Mouse (Mus musculus) retina, postnatal 7 days (tissue): ENCODE results near the gene Col18a1.
A peak's percentile ranks its signal among the peaks of the same experiment; 100 is the strongest.

Experiments
- DNase-seq: peaks from one replicate; pipeline ENCODE4 v3.0.0-alpha.2; 2012; ENCODE audit warnings: low read depth, low spot score

Col18a1 gene

GRCm38 (mm10) chr10:77111550-77112249 lies 54.6 kb downstream of the Col18a1 start:
- no peak for DNase-seq

GRCm38 (mm10) chr10:77110843-77111242 lies 55.5 kb downstream of the Col18a1 start:
- DNase-seq, result peak; percentile 27

- no peak for DNase-seq
These were observed 56.3 kb downstream of the Col18a1 start for GRCm38 (mm10) chr10:77110010-77110409.

- no peak for DNase-seq
These were observed 58.2 kb downstream of the Col18a1 start for GRCm38 (mm10) chr10:77108106-77108505.

- no peak for DNase-seq
These were observed 62.0 kb downstream of the Col18a1 start for GRCm38 (mm10) chr10:77104327-77104726.

GRCm38 (mm10) chr10:77103689-77104088 lies 62.7 kb downstream of the Col18a1 start:
- no peak for DNase-seq

- no peak for DNase-seq
These were observed 66.6 kb downstream of the Col18a1 start for GRCm38 (mm10) chr10:77099777-77100176.

GRCm38 (mm10) chr10:77098619-77099018 lies 67.7 kb downstream of the Col18a1 start:
- no peak for DNase-seq

- DNase-seq, result no peak
These were observed 68.5 kb downstream of the Col18a1 start for GRCm38 (mm10) chr10:77097890-77098200.

- no peak for DNase-seq
These were observed 69.1 kb downstream of the Col18a1 start for GRCm38 (mm10) chr10:77097006-77097889.

- no peak for DNase-seq
These were observed 70.7 kb downstream of the Col18a1 start for GRCm38 (mm10) chr10:77095666-77096065.

GRCm38 (mm10) chr10:77093817-77094216 lies 72.5 kb downstream of the Col18a1 start:
- no peak for DNase-seq

- no peak for DNase-seq
These were observed 74.7 kb downstream of the Col18a1 start for GRCm38 (mm10) chr10:77091538-77092097.

GRCm38 (mm10) chr10:77090063-77090462 lies 76.3 kb downstream of the Col18a1 start:
- no peak for DNase-seq

- no peak for DNase-seq
These were observed 77.0 kb downstream of the Col18a1 start for GRCm38 (mm10) chr10:77089336-77089735.

- DNase-seq, result no peak
These were observed 81.8 kb downstream of the Col18a1 start for GRCm38 (mm10) chr10:77084568-77084967.

GRCm38 (mm10) chr10:77082921-77083320 lies 83.4 kb downstream of the Col18a1 start:
- DNase-seq, result no peak

GRCm38 (mm10) chr10:77082453-77082852 lies 83.9 kb downstream of the Col18a1 start:
- peak; percentile 57 for DNase-seq

GRCm38 (mm10) chr10:77078961-77079360 lies 87.4 kb downstream of the Col18a1 start:
- no peak for DNase-seq

GRCm38 (mm10) chr10:77078456-77078855 lies 87.9 kb downstream of the Col18a1 start:
- DNase-seq, result no peak

GRCm38 (mm10) chr10:77074276-77074974 lies 91.9 kb downstream of the Col18a1 start:
- DNase-seq, result no peak

- DNase-seq, result peak; percentile 59
These were observed 96.3 kb downstream of the Col18a1 start for GRCm38 (mm10) chr10:77070072-77070471.
